Mouse (Mus musculus) midbrain, embryonic 10.5 days (tissue): Measurements from ENCODE around the gene Gpat3. TPM values are rescaled to one million over a fixed set of nuclear protein-coding genes. Genes with fewer than 3 reads are reported as not detected.

Source experiments
- DNase-seq: peaks from one replicate; pipeline ENCODE4 v3.0.0-alpha.2; 2017; ENCODE audit warnings: low spot score
- H3K27ac ChIP-seq: fragments of 300-500 bp; sonication (generic); replicated peaks from 2 replicates; pipeline ENCODE4 v1.5.1; 2016; ENCODE audit warnings: mild to moderate bottlenecking
- H3K27me3 ChIP-seq: fragments of 300-500 bp; sonication (generic); 2 replicates; pipeline ENCODE4 v1.6.1; 2016; ENCODE audit warnings: low read depth, mild to moderate bottlenecking; ENCODE audit not compliant: poor library complexity, severe bottlenecking
- H3K36me3 ChIP-seq: fragments of 300-500 bp; sonication (generic); 2 replicates; pipeline ENCODE4 v1.6.1; 2016; ENCODE audit warnings: mild to moderate bottlenecking, moderate library complexity
- H3K4me1 ChIP-seq: fragments of 300-500 bp; sonication (generic); 2 replicates; pipeline ENCODE4 v1.6.1; 2016
- H3K4me3 ChIP-seq: fragments of 300-500 bp; sonication (generic); 2 replicates; pipeline ENCODE4 v1.5.1; 2016; ENCODE audit warnings: mild to moderate bottlenecking, moderate library complexity
- H3K9me3 ChIP-seq: fragments of 300-500 bp; sonication (generic); replicated peaks from 2 replicates; pipeline ENCODE4 v1.6.1; 2016; ENCODE audit warnings: mild to moderate bottlenecking
- WGBS: fragments of 180-500 bp; shearing (Covaris S2); methylation state at CpG from one replicate; pipeline ENCODE4 v1.1.7; 2016; 5-methylcytosine and 5-hydroxymethylcytosine counted together
- polyA plus RNA-seq: library from polyadenylated mRNA; unstranded; fragments of >200 nt; fragmentation: Nextera tagmentation; extraction: Ambion mirVana; gene quantifications from 2 replicates; pipeline ENCODE4 v1.2.1, GENCODE M21; 2016

The Gpat3 gene
- polyA plus RNA-seq, 1 experiment from 2014 or later = 1.1 TPM

GRCm38 (mm10) chr5:100864438-100864837, 18.9 kb downstream of the Gpat3 start:
- no peak for DNase-seq
- H3K27me3 ChIP-seq = no peaks in the 10 kb centered on the region
- H3K27ac ChIP-seq = no peak overlapping the region
- H3K36me3 ChIP-seq = no peaks in the 10 kb centered on the region
- no peaks in the 10 kb centered on the region for H3K4me1 ChIP-seq
- no peaks in the 10 kb centered on the region for H3K9me3 ChIP-seq
- H3K4me3 ChIP-seq = no peak overlapping the region
- 94% methylated on average over 6 of the region's 6 CpGs for WGBS

GRCm38 (mm10) chr5:100866183-100866582, 20.7 kb downstream of the Gpat3 start:
- Histone ChIP-seq H3K9me3 (peaks cover 6% of the 10 kb centered on the region; the same call in 1 of the 2 replicates), H3K4me1 (no peaks in the 10 kb centered on the region), H3K27me3 (no peaks in the 10 kb centered on the region), H3K4me3 (no peak overlapping the region), H3K27ac (no peak overlapping the region), H3K36me3 (no peaks in the 10 kb centered on the region)
- WGBS = 82% methylated on average over 2 of the region's 2 CpGs
- no peak for DNase-seq

GRCm38 (mm10) chr5:100869197-100869895, 23.8 kb downstream of the Gpat3 start:
- 74% methylated on average over 4 of the region's 4 CpGs for WGBS
- Histone ChIP-seq H3K4me1 (no peaks in the 10 kb centered on the region), H3K9me3 (peaks cover 6% of the 10 kb centered on the region; the same call in 1 of the 2 replicates)

GRCm38 (mm10) chr5:100871987-100872386, 26.5 kb downstream of the Gpat3 start:
- WGBS = 91% methylated on average over 8 of the region's 8 CpGs
- no peak for DNase-seq
- H3K9me3 ChIP-seq = peaks cover 6% of the 10 kb centered on the region; the same call in 1 of the 2 replicates
- H3K4me1 ChIP-seq = peaks cover 4% of the 10 kb centered on the region; the same call in 1 of the 2 replicates
- H3K36me3 ChIP-seq = no peaks in the 10 kb centered on the region
- H3K27ac ChIP-seq = no peak overlapping the region
- H3K4me3 ChIP-seq = no peak overlapping the region
- no peaks in the 10 kb centered on the region for H3K27me3 ChIP-seq

More at GRCm38 (mm10) chr5:100869197-100869895, 23.8 kb downstream of the Gpat3 start:
- H3K36me3 ChIP-seq = no peaks in the 10 kb centered on the region
- no peak for DNase-seq
- no peak overlapping the region for H3K4me3 ChIP-seq
- no peaks in the 10 kb centered on the region for H3K27me3 ChIP-seq
- H3K27ac ChIP-seq = no peak overlapping the region

- no peaks in the 10 kb centered on the region for H3K36me3 ChIP-seq
- H3K9me3 ChIP-seq = peaks cover 6% of the 10 kb centered on the region; the same call in 1 of the 2 replicates
- no peaks in the 10 kb centered on the region for H3K27me3 ChIP-seq
- H3K4me3 ChIP-seq = no peak overlapping the region
- H3K4me1 ChIP-seq = peaks cover 4% of the 10 kb centered on the region; the same call in 1 of the 2 replicates
- WGBS = 49% methylated on average over 7 of the region's 7 CpGs
- H3K27ac ChIP-seq = no peak overlapping the region
- peak; percentile 15 for DNase-seq
Observed at GRCm38 (mm10) chr5:100874721-100875120, 29.2 kb downstream of the Gpat3 start.

GRCm38 (mm10) chr5:100875180-100875579, 29.7 kb downstream of the Gpat3 start:
- peaks cover 4% of the 10 kb centered on the region; the same call in 1 of the 2 replicates for H3K4me1 ChIP-seq
- H3K27me3 ChIP-seq = no peaks in the 10 kb centered on the region
- 74% methylated on average over 10 of the region's 10 CpGs for WGBS
- H3K4me3 ChIP-seq = no peak overlapping the region
- no peaks in the 10 kb centered on the region for H3K36me3 ChIP-seq
- no peak overlapping the region for H3K27ac ChIP-seq
- peaks cover 4% of the 10 kb centered on the region; the same call in 1 of the 2 replicates for H3K9me3 ChIP-seq
- no peak for DNase-seq

GRCm38 (mm10) chr5:100877021-100877420, 31.5 kb downstream of the Gpat3 start:
- no peak for DNase-seq
- no peak overlapping the region for H3K4me3 ChIP-seq
- H3K9me3 ChIP-seq = no peaks in the 10 kb centered on the region
- H3K4me1 ChIP-seq = peaks cover 4% of the 10 kb centered on the region; the same call in 1 of the 2 replicates
- H3K27ac ChIP-seq = no peak overlapping the region
- H3K27me3 ChIP-seq = no peaks in the 10 kb centered on the region
- no peaks in the 10 kb centered on the region for H3K36me3 ChIP-seq

- 88% methylated on average over 6 of the region's 6 CpGs for WGBS
- no peaks in the 10 kb centered on the region for H3K27me3 ChIP-seq
- no peak overlapping the region for H3K27ac ChIP-seq
- no peaks in the 10 kb centered on the region for H3K9me3 ChIP-seq
- H3K36me3 ChIP-seq = no peaks in the 10 kb centered on the region
- H3K4me1 ChIP-seq = no peaks in the 10 kb centered on the region
- no peak for DNase-seq
- H3K4me3 ChIP-seq = no peak overlapping the region
Observed at GRCm38 (mm10) chr5:100885216-100885615, 39.7 kb downstream of the Gpat3 start.

- WGBS = 88% methylated on average over 7 of the region's 7 CpGs
- H3K27me3 ChIP-seq = no peaks in the 10 kb centered on the region
- no peaks in the 10 kb centered on the region for H3K9me3 ChIP-seq
- no peaks in the 10 kb centered on the region for H3K4me1 ChIP-seq
- no peak overlapping the region for H3K4me3 ChIP-seq
- no peaks in the 10 kb centered on the region for H3K36me3 ChIP-seq
- H3K27ac ChIP-seq = no peak overlapping the region
- DNase-seq = no peak
Observed at GRCm38 (mm10) chr5:100886331-100886988, 40.9 kb downstream of the Gpat3 start.

GRCm38 (mm10) chr5:100896199-100896598, 50.7 kb downstream of the Gpat3 start:
- WGBS = 85% methylated on average over 10 of the region's 10 CpGs
- no peaks in the 10 kb centered on the region for H3K9me3 ChIP-seq
- no peak for DNase-seq
- H3K27ac ChIP-seq = no peak overlapping the region
- H3K36me3 ChIP-seq = no peaks in the 10 kb centered on the region
- H3K27me3 ChIP-seq = no peaks in the 10 kb centered on the region
- no peaks in the 10 kb centered on the region for H3K4me1 ChIP-seq
- H3K4me3 ChIP-seq = no peak overlapping the region

GRCm38 (mm10) chr5:100899745-100900489, 54.4 kb downstream of the Gpat3 start:
- 0 out of 2 replicates have a peak, but pooled peaks cover 3% of the 10 kb centered on the region for H3K9me3 ChIP-seq
- H3K27ac ChIP-seq = no peak overlapping the region
- H3K27me3 ChIP-seq = no peaks in the 10 kb centered on the region
- 75% methylated on average over 11 of the region's 11 CpGs for WGBS
- no peak for DNase-seq
- no peak overlapping the region for H3K4me3 ChIP-seq
- no peaks in the 10 kb centered on the region for H3K4me1 ChIP-seq
- H3K36me3 ChIP-seq = no peaks in the 10 kb centered on the region

- H3K4me3 ChIP-seq = no peak overlapping the region
- no peaks in the 10 kb centered on the region for H3K27me3 ChIP-seq
- no peaks in the 10 kb centered on the region for H3K4me1 ChIP-seq
- 0 out of 2 replicates have a peak, but pooled peaks cover 3% of the 10 kb centered on the region for H3K9me3 ChIP-seq
- 89% methylated on average over 5 of the region's 5 CpGs for WGBS
- H3K27ac ChIP-seq = no peak overlapping the region
- DNase-seq = no peak
- H3K36me3 ChIP-seq = no peaks in the 10 kb centered on the region
Observed at GRCm38 (mm10) chr5:100901046-100901445, 55.5 kb downstream of the Gpat3 start.
